Mouse (Mus musculus) ES-E14 (cell line): ENCODE data around the gene Hmga1.

Source experiments
- CHD2 ChIP-seq: IDR thresholded peaks from 2 replicates; pipeline ENCODE4 v1.6.1; 2014; ENCODE audit warnings: mild to moderate bottlenecking, low read depth, low read length, inconsistent platforms
- MAFK ChIP-seq: IDR thresholded peaks from 2 replicates; pipeline ENCODE4 v1.6.1; 2014; ENCODE audit warnings: mild to moderate bottlenecking, low read depth, low read length, inconsistent platforms; ENCODE audit not compliant: insufficient read depth
- ZC3H11A ChIP-seq: IDR thresholded peaks from 2 replicates; pipeline ENCODE4 v1.6.1; 2012; ENCODE audit warnings: low read depth, mild to moderate bottlenecking, inconsistent platforms, low read length, borderline replicate concordance

DNA sequence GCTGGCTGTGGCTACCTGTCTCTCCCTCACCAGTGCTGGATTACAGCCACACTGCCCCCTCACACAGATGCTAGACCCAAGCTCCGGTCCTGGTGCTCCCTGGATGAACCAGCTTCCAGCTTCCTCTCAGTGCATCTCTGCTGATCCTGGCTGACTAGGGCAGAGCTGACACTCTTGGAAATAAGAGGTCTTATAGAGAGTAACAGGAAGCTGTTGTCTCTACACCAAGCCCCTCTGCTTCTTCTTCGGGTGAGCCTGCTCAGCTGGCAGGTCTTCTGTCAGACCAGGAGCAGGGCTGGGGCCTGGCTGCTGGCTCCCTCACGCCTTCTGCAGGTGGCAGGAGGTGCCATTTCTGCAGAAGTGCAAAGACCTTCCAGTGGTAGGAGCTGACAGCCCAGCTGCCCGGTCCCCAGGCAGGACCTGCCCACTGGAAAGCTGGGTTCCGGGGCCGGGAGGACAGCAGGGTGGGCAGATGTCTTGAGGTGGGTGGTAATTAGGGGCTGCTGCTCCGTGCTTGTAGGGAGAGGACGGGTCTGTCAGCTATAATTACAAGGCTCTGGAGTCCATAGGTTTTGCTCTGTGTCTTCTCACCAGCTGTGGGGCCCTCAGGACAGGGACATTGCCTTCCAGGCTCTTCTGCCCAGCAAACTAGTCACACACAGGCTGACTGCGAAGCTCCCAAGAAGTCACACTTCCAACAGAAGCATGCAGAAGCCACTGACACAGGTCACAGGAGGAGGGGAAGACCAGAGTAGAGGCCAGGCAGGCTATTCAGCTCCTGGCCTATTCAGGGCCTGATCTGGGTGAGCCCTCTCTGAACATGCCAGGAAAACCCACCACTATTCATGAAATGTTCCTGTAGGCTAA lies 45.8 kb upstream of the Hmga1 start:
- TF ChIP-seq MAFK (no peak), CHD2 (no peak), ZC3H11A (no peak)
